Mouse (Mus musculus): ENCODE data around the gene Sgo2b. TPM values are rescaled to one million over a fixed set of nuclear protein-coding genes. Genes with fewer than 3 reads are reported as not detected.

Sgo2b gene
- not detected in 2 replicates for polyA plus RNA-seq (2015; fragmentation: Nextera tagmentation; extraction: Ambion mirVana)

DNA sequence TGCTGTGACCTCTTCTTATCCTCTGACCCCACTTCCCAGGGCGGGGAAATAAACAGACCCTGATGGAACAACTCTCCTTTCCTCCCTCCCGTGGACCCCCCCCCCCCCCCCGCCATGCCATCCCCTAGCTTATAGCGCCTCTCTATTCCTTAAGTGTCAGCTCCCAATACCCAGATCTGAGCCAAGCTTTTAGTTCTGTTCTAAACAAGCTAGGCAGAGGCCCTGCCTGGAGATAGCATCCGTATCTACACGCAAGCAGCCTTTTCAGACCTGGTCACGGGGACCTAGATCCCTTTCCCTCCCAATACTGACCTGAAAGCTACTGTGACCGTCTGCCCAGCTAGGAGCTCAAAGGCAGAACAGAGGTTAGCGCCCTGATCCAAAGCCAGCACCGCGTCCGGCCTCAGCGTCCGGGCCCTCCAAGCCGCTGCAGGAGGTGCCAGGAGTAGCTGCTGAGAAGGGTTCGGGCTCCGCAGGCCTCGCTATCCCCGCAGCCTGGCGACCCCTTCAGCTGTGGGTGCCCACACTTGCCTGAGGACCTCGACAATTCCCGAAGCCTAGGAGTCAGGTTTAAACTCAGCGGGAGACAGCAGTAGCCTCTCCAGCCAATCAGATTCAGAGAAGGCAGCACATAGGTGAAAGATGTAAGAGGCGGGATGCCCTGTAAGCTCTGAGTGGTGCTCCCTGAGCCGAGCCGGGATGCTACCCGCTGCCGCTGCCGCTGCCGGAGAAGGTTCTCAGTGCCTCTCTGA lies at the start of gene Sgo2b:
Gene Sgo2b (minus strand): TSS at position 623 of the 752 bp plus-strand sequence.

Measured in adrenal gland, postnatal 0 days (tissue).